Mouse (Mus musculus): ENCODE measurements around the gene Prtn3. TPM values are rescaled to one million over a fixed set of nuclear protein-coding genes. Genes with fewer than 3 reads are reported as not detected.

Gene Prtn3
- total and polyA plus RNA-seq, 3 experiments: 0.55 to 1.2 (median 0.84) TPM

DNA sequence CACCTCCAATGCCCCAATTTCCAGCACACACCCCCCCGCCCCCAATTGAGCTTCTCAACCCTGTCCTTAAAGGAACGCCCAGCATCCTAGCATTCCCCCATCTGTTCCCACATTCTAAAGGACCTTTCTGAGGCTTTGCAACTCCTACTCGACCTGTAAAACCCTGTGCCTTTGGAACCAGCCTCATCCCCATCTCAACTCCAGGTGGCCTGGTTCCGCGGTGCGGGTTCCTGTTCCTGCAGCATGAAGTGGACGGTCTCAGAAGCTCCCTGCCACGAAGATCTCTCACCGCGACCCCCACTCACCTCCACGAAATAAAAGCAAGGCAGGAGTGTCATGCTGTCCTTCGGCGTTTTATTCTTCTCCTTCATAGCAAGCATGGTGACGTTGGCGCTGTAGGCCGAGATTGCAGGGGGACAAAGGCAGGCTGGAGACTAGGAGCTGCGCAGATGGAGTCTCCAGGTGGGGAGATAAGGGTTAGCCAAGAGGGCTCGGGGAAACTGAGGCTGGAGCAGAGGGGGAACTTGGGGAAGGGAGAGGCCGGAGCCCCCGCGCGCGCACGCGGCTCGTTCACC lies 474 bp upstream of the Prtn3 start:
- peaks cover 7% of the 10 kb centered on the region for H3K4me1 ChIP-seq (ENCODE audit: control insufficient read depth, insufficient read depth, low read length)
- H3K9ac ChIP-seq (ENCODE audit: low read depth, low read length): peak overlapping the region; percentile 69; the same call in 1 of the 2 replicates
- peak overlapping the region; percentile 52 for H3K4me3 ChIP-seq
- no peaks in the 10 kb centered on the region for H3K79me2 ChIP-seq (replicated peaks; ENCODE audit: control insufficient read depth, insufficient read depth, low read length)
- TF ChIP-seq POLR2A (IDR thresholded peaks at IDR 0.05; ENCODE audit: insufficient read depth, low read depth, low read length) (no peak), CTCF (IDR thresholded peaks at IDR 0.05) (no peak), EP300 (IDR thresholded peaks at IDR 0.05; ENCODE audit: insufficient read depth, low read depth, low read length) (no peak)
- no peak for DNase-seq
- 5% methylated on average over 26 of the region's 26 CpGs for WGBS
- intact Hi-C loops (cut with DNase I): no loop called here
- no peak overlapping the region for H3K27ac ChIP-seq
- H3K36me3 ChIP-seq (ENCODE audit: control insufficient read depth, insufficient read depth, low read length): no peaks in the 10 kb centered on the region
- H3K27me3 ChIP-seq (ENCODE audit: control insufficient read depth, insufficient read depth, low read length): peaks cover 4% of the 10 kb centered on the region; the same call in 1 of the 2 replicates

DNA sequence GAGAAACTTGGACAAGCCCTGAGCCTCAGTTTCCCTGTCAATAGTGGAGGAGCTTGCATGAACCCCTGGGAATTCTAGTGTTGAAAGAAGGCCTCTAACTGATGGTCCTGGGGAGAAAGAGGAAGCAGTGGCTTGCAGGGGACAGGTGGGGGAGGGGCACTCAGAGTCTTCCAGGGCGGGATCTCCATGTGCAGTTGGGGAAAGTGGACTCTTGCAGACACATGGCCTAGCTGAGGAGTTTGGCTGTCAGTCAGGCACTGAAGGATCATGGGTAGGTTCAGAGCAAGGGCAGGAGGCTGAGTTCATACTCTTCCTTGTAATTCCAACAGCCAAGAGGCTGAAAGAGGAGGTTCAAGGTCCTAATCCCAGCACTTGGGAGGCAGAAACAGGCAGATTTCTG lies 2.9 kb downstream of the Prtn3 start:
- WGBS: 61% methylated on average over 1 of the region's 1 CpGs
- H3K27me3 ChIP-seq (ENCODE audit: control insufficient read depth, insufficient read depth, low read length): peaks cover 4% of the 10 kb centered on the region; the same call in 1 of the 2 replicates
- H3K4me1 ChIP-seq (ENCODE audit: control insufficient read depth, insufficient read depth, low read length): peaks cover 7% of the 10 kb centered on the region
- no peak overlapping the region for H3K9ac ChIP-seq (ENCODE audit: low read depth, low read length)
- H3K27ac ChIP-seq: no peak overlapping the region
- no peak overlapping the region for H3K4me3 ChIP-seq
- no peaks in the 10 kb centered on the region for H3K79me2 ChIP-seq (replicated peaks; ENCODE audit: control insufficient read depth, insufficient read depth, low read length)
- intact Hi-C loops (cut with DNase I): no loop called here
- TF ChIP-seq EP300 (IDR thresholded peaks at IDR 0.05; ENCODE audit: insufficient read depth, low read depth, low read length) (no peak), CTCF (IDR thresholded peaks at IDR 0.05) (no peak), POLR2A (IDR thresholded peaks at IDR 0.05; ENCODE audit: insufficient read depth, low read depth, low read length) (no peak)
- H3K36me3 ChIP-seq (ENCODE audit: control insufficient read depth, insufficient read depth, low read length): no peaks in the 10 kb centered on the region
- DNase-seq: no peak

DNA sequence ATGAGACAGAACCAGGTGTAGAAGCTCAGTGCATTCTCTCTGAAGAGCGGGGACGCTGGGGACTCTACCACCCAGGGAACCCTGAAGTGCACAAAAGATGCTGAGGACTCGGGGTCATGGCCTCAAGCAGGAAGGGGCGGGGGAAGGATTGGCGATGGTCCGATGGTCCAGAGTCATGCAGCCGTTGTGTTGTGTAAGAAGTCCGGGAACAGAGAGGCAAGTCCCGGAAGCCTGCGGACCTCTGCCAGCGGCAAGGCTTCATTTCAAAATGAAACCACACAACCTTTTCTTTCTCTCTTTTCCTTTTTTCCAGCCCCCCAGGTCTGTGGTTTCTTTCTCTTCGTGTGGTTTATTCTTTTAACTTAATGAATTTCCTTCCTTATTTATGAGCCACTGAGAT lies 3.5 kb downstream of the Prtn3 start:
- Histone ChIP-seq H3K9ac (ENCODE audit: low read depth, low read length) (no peak overlapping the region), H3K79me2 (replicated peaks; ENCODE audit: control insufficient read depth, insufficient read depth, low read length) (no peaks in the 10 kb centered on the region), H3K36me3 (ENCODE audit: control insufficient read depth, insufficient read depth, low read length) (no peaks in the 10 kb centered on the region), H3K4me3 (no peak overlapping the region), H3K27me3 (ENCODE audit: control insufficient read depth, insufficient read depth, low read length) (peaks cover 4% of the 10 kb centered on the region; the same call in 1 of the 2 replicates), H3K4me1 (ENCODE audit: control insufficient read depth, insufficient read depth, low read length) (peaks cover 7% of the 10 kb centered on the region), H3K27ac (peak overlapping the region; percentile 26; the same call in 1 of the 2 replicates)
- 0 out of 2 replicates have a peak, but pooled peaks have one; percentile 39 for TF ChIP-seq EP300 (IDR thresholded peaks at IDR 0.05; ENCODE audit: insufficient read depth, low read depth, low read length)
- no peak for TF ChIP-seq POLR2A (IDR thresholded peaks at IDR 0.05; ENCODE audit: insufficient read depth, low read depth, low read length)
- TF ChIP-seq CTCF (IDR thresholded peaks at IDR 0.05): no peak
- peak; percentile 61 to 74 for DNase-seq
- WGBS: 32% methylated on average over 12 of the region's 12 CpGs
- intact Hi-C loops (cut with DNase I): no loop called here

DNA sequence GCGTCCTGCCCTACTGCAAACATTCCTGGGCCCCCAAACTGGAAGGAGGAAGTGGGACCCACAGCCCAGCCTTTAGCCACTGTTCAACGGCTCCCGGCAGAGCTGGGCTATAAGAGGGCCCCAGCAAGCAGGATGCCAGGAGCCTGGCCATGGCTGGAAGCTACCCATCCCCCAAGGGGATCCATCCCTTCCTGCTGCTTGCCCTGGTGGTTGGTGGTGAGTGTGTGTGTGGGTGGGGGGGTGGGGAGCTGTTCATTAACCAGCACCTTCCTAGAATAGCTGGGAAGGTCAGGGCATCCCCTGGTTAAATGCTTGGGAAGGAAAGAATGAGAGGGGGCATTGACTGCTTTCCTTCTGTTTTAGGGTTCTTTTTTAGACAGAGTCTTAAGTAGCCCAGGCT lies 5.3 kb downstream of the Prtn3 start:
- H3K4me1 ChIP-seq (ENCODE audit: control insufficient read depth, insufficient read depth, low read length): peaks cover 6% of the 10 kb centered on the region
- H3K9ac ChIP-seq (ENCODE audit: low read depth, low read length): no peak overlapping the region
- H3K27me3 ChIP-seq (ENCODE audit: control insufficient read depth, insufficient read depth, low read length): 0 out of 2 replicates have a peak, but pooled peaks cover 1% of the 10 kb centered on the region
- H3K79me2 ChIP-seq (replicated peaks; ENCODE audit: control insufficient read depth, insufficient read depth, low read length): no peaks in the 10 kb centered on the region
- no peak overlapping the region for H3K27ac ChIP-seq
- intact Hi-C loops (cut with DNase I): no loop called here
- no peaks in the 10 kb centered on the region for H3K36me3 ChIP-seq (ENCODE audit: control insufficient read depth, insufficient read depth, low read length)
- TF ChIP-seq EP300 (IDR thresholded peaks at IDR 0.05; ENCODE audit: insufficient read depth, low read depth, low read length) (no peak), POLR2A (IDR thresholded peaks at IDR 0.05; ENCODE audit: insufficient read depth, low read depth, low read length) (no peak), CTCF (IDR thresholded peaks at IDR 0.05) (no peak)
- no peak for DNase-seq
- WGBS: 45% methylated on average over 3 of the region's 3 CpGs
- H3K4me3 ChIP-seq: no peak overlapping the region

DNA sequence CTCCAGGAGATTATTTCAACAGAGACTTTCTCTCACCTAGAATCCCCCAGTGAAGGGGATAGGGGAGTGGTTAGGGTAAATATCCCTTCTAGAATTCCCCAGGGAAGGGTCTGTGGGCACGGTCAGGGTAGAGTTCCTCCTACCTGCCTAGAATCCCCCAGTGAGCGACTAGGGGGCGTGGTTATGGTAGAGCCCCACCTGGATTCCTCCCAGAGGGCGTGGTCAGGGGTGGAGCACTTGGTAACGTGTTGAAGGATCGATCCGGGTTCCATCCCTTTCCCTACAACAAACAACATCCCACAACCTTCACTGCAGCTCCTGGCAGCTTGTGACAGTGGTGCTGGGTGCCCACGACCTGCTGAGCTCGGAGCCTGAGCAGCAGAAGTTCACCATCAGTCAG lies 6.4 kb downstream of the Prtn3 start:
- H3K27ac ChIP-seq: no peak overlapping the region
- H3K4me1 ChIP-seq (ENCODE audit: control insufficient read depth, insufficient read depth, low read length): peaks cover 6% of the 10 kb centered on the region
- 45% methylated on average over 9 of the region's 9 CpGs for WGBS
- H3K79me2 ChIP-seq (replicated peaks; ENCODE audit: control insufficient read depth, insufficient read depth, low read length): no peaks in the 10 kb centered on the region
- H3K36me3 ChIP-seq (ENCODE audit: control insufficient read depth, insufficient read depth, low read length): no peaks in the 10 kb centered on the region
- no peak overlapping the region for H3K4me3 ChIP-seq
- no peak overlapping the region for H3K9ac ChIP-seq (ENCODE audit: low read depth, low read length)
- DNase-seq: no peak
- TF ChIP-seq CTCF (IDR thresholded peaks at IDR 0.05) (no peak), POLR2A (IDR thresholded peaks at IDR 0.05; ENCODE audit: insufficient read depth, low read depth, low read length) (no peak), EP300 (IDR thresholded peaks at IDR 0.05; ENCODE audit: insufficient read depth, low read depth, low read length) (no peak)
- H3K27me3 ChIP-seq (ENCODE audit: control insufficient read depth, insufficient read depth, low read length): no peaks in the 10 kb centered on the region
- intact Hi-C loops (cut with DNase I): loop anchor here (5.0 kb wide), 1 partner anchor 48 kb away; no protein-coding TSS in a partner anchor

DNA sequence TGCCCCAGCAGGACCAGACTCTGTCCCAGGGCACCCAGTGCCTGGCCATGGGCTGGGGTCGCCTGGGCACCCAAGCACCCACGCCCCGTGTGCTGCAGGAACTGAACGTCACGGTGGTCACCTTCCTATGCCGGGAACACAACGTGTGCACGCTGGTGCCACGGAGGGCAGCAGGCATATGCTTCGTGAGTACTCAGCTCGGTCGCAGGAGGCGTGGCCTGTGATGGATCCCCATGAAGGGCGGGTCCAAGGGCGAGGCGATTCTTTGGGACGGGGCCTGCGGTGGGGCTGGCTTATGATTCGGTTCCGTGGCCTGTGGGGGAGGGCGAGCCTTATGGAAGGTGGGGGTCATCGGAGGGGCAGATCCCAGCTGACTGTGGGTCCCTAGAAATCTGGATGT lies 7.7 kb downstream of the Prtn3 start:
- H3K4me1 ChIP-seq (ENCODE audit: control insufficient read depth, insufficient read depth, low read length): peaks cover 6% of the 10 kb centered on the region
- DNase-seq: no peak
- H3K4me3 ChIP-seq: no peak overlapping the region
- no peaks in the 10 kb centered on the region for H3K79me2 ChIP-seq (replicated peaks; ENCODE audit: control insufficient read depth, insufficient read depth, low read length)
- TF ChIP-seq CTCF (IDR thresholded peaks at IDR 0.05) (no peak), EP300 (IDR thresholded peaks at IDR 0.05; ENCODE audit: insufficient read depth, low read depth, low read length) (no peak), POLR2A (IDR thresholded peaks at IDR 0.05; ENCODE audit: insufficient read depth, low read depth, low read length) (no peak)
- intact Hi-C loops (cut with DNase I): loop anchor here (2.0 to 5.0 kb wide), 2 partner anchors 25 to 50 kb away; no protein-coding TSS in a partner anchor
- no peaks in the 10 kb centered on the region for H3K27me3 ChIP-seq (ENCODE audit: control insufficient read depth, insufficient read depth, low read length)
- WGBS: 12% methylated on average over 22 of the region's 22 CpGs
- 0 out of 2 replicates have a peak overlapping the region, but pooled peaks have one; percentile 16 for H3K9ac ChIP-seq (ENCODE audit: low read depth, low read length)
- H3K27ac ChIP-seq: no peak overlapping the region
- no peaks in the 10 kb centered on the region for H3K36me3 ChIP-seq (ENCODE audit: control insufficient read depth, insufficient read depth, low read length)
